Mouse (Mus musculus) stomach, embryonic 16.5 days (tissue): ENCODE data around the gene Adgrg3. TPM values are rescaled to one million over a fixed set of nuclear protein-coding genes. Genes with fewer than 3 reads are reported as not detected.

Experiments
- ATAC-seq: fragments of 200-750 bp; cut with Nextera tagmentation; 2 replicates; pipeline ENCODE4 v1.8.0; 2017; ENCODE audit warnings: moderate number of reproducible peaks, moderate TSS enrichment; ENCODE audit not compliant: insufficient read depth, low FRiP score
- H3K27ac ChIP-seq: fragments of 300-500 bp; sonication (generic); 2 replicates; pipeline ENCODE4 v1.5.1; 2014; ENCODE audit warnings: low read length
- H3K27me3 ChIP-seq: fragments of 300-500 bp; sonication (generic); 2 replicates; pipeline ENCODE4 v1.6.1; 2014; ENCODE audit warnings: low read length, control low read depth, mixed read lengths; ENCODE audit not compliant: control insufficient read depth, insufficient read depth
- H3K36me3 ChIP-seq: fragments of 300-500 bp; sonication (generic); 2 replicates; pipeline ENCODE4 v1.6.1; 2014; ENCODE audit warnings: low read length; ENCODE audit not compliant: control insufficient read depth, insufficient read depth
- H3K4me1 ChIP-seq: fragments of 300-500 bp; sonication (generic); 2 replicates; pipeline ENCODE4 v1.6.1; 2014; ENCODE audit warnings: low read length, control low read depth, mixed read lengths; ENCODE audit not compliant: control insufficient read depth, insufficient read depth
- H3K4me2 ChIP-seq: fragments of 300-500 bp; sonication (generic); 2 replicates; pipeline ENCODE4 v1.6.1; 2014; ENCODE audit warnings: low read depth, low read length, mixed read lengths
- H3K4me3 ChIP-seq: fragments of 300-500 bp; sonication (generic); replicated peaks from 2 replicates; pipeline ENCODE4 v1.5.1; 2014; ENCODE audit warnings: mild to moderate bottlenecking, low read length
- H3K9ac ChIP-seq: fragments of 300-500 bp; sonication (generic); 2 replicates; pipeline ENCODE4 v1.6.1; 2014; ENCODE audit warnings: low read length
- H3K9me3 ChIP-seq: fragments of 300-500 bp; sonication (generic); replicated peaks from 2 replicates; pipeline ENCODE4 v1.6.1; 2016; ENCODE audit warnings: low read length, control low read depth; ENCODE audit not compliant: control insufficient read depth
- WGBS: fragments of 180-500 bp; shearing (Covaris S2); extraction: QIAGEN DNeasy Blood & Tissue Kit; methylation state at CpG from one replicate; pipeline ENCODE4 v1.1.7; 2014; 5-methylcytosine and 5-hydroxymethylcytosine counted together
- polyA plus RNA-seq: library from polyadenylated mRNA; unstranded; fragments of >200 nt; fragmentation: Nextera tagmentation; extraction: Ambion mirVana; gene quantifications from 2 replicates; pipeline ENCODE4 v1.2.1, GENCODE M21; 2015

Gene Adgrg3
- polyA plus RNA-seq, 1 experiment from 2014 or later, result 3.2 TPM

- H3K4me2 ChIP-seq, result no peak overlapping the region
Measured at GRCm38 (mm10) chr8:95002089-95002655, 15.3 kb upstream of the Adgrg3 start.

GRCm38 (mm10) chr8:95012442-95012919, 5.0 kb upstream of the Adgrg3 start:
- H3K27ac ChIP-seq, result no peak overlapping the region
- no peaks in the 10 kb centered on the region for H3K36me3 ChIP-seq
- no peak overlapping the region for H3K4me3 ChIP-seq
- no peaks in the 10 kb centered on the region for H3K4me1 ChIP-seq
- H3K9me3 ChIP-seq, result no peaks in the 10 kb centered on the region
- no peak for ATAC-seq
- no peak overlapping the region for H3K4me2 ChIP-seq
- 88% methylated on average over 15 of the region's 15 CpGs for WGBS
- H3K27me3 ChIP-seq, result no peaks in the 10 kb centered on the region
- H3K9ac ChIP-seq, result no peak overlapping the region

More at GRCm38 (mm10) chr8:95002089-95002655, 15.3 kb upstream of the Adgrg3 start:
- Histone ChIP-seq H3K36me3 (no peaks in the 10 kb centered on the region), H3K27me3 (no peaks in the 10 kb centered on the region), H3K9me3 (no peaks in the 10 kb centered on the region), H3K4me3 (no peak overlapping the region), H3K4me1 (peaks cover 18% of the 10 kb centered on the region), H3K27ac (no peak overlapping the region), H3K9ac (0 out of 2 replicates have a peak overlapping the region, but pooled peaks have one; percentile 23)
- peak; percentile 11; the same call in 1 of the 2 replicates for ATAC-seq
- WGBS, result 42% methylated on average over 8 of the region's 8 CpGs

- Histone ChIP-seq H3K9ac (no peak overlapping the region), H3K4me1 (no peaks in the 10 kb centered on the region), H3K9me3 (no peaks in the 10 kb centered on the region), H3K27me3 (no peaks in the 10 kb centered on the region), H3K4me3 (no peak overlapping the region), H3K27ac (no peak overlapping the region), H3K4me2 (no peak overlapping the region), H3K36me3 (no peaks in the 10 kb centered on the region)
- 79% methylated on average over 4 of the region's 4 CpGs for WGBS
- ATAC-seq, result no peak
Measured at GRCm38 (mm10) chr8:95015866-95016265, 1.6 kb upstream of the Adgrg3 start.

GRCm38 (mm10) chr8:95016684-95017083, 808 bp upstream of the Adgrg3 start:
- Histone ChIP-seq H3K27ac (no peak overlapping the region), H3K9me3 (no peaks in the 10 kb centered on the region), H3K36me3 (no peaks in the 10 kb centered on the region), H3K4me1 (no peaks in the 10 kb centered on the region), H3K4me2 (no peak overlapping the region), H3K27me3 (no peaks in the 10 kb centered on the region), H3K9ac (no peak overlapping the region), H3K4me3 (no peak overlapping the region)
- ATAC-seq, result no peak
- 44% methylated on average over 4 of the region's 4 CpGs for WGBS

GRCm38 (mm10) chr8:95017969-95018635, 610 bp downstream of the Adgrg3 start:
- Histone ChIP-seq H3K4me2 (no peak overlapping the region), H3K27ac (no peak overlapping the region), H3K27me3 (no peaks in the 10 kb centered on the region), H3K36me3 (no peaks in the 10 kb centered on the region), H3K9me3 (no peaks in the 10 kb centered on the region), H3K9ac (no peak overlapping the region), H3K4me1 (no peaks in the 10 kb centered on the region), H3K4me3 (no peak overlapping the region)
- no peak for ATAC-seq
- WGBS, result 58% methylated on average over 9 of the region's 9 CpGs

GRCm38 (mm10) chr8:95020293-95020777, 2.8 kb downstream of the Adgrg3 start:
- Histone ChIP-seq H3K4me1 (no peaks in the 10 kb centered on the region), H3K4me3 (no peak overlapping the region), H3K9me3 (peaks cover under 1% of the 10 kb centered on the region; the same call in 1 of the 2 replicates), H3K9ac (no peak overlapping the region), H3K27ac (no peak overlapping the region; the same call in 1 of the 2 replicates), H3K27me3 (no peaks in the 10 kb centered on the region), H3K4me2 (0 out of 2 replicates have a peak overlapping the region, but pooled peaks have one; percentile 31), H3K36me3 (no peaks in the 10 kb centered on the region)
- WGBS, result 59% methylated on average over 12 of the region's 12 CpGs
- ATAC-seq, result no peak

- Histone ChIP-seq H3K27me3 (no peaks in the 10 kb centered on the region), H3K36me3 (no peaks in the 10 kb centered on the region), H3K4me3 (no peak overlapping the region), H3K9ac (no peak overlapping the region), H3K4me2 (0 out of 2 replicates have a peak overlapping the region, but pooled peaks have one; percentile 31), H3K27ac (no peak overlapping the region), H3K9me3 (peaks cover 5% of the 10 kb centered on the region; the same call in 1 of the 2 replicates), H3K4me1 (no peaks in the 10 kb centered on the region)
- WGBS, result 73% methylated on average over 10 of the region's 10 CpGs
- ATAC-seq, result no peak
Measured at GRCm38 (mm10) chr8:95020821-95021220, 3.3 kb downstream of the Adgrg3 start.

GRCm38 (mm10) chr8:95023201-95023600, 5.7 kb downstream of the Adgrg3 start:
- WGBS, result 18% methylated on average over 8 of the region's 8 CpGs
- H3K36me3 ChIP-seq, result no peaks in the 10 kb centered on the region
- peaks cover 6% of the 10 kb centered on the region; the same call in 1 of the 2 replicates for H3K9me3 ChIP-seq

GRCm38 (mm10) chr8:95024387-95024786, 6.9 kb downstream of the Adgrg3 start:
- peaks cover 6% of the 10 kb centered on the region; the same call in 1 of the 2 replicates for H3K9me3 ChIP-seq
- H3K4me3 ChIP-seq, result no peak overlapping the region
- 72% methylated on average over 4 of the region's 4 CpGs for whole genome bisulfite sequencing

More at GRCm38 (mm10) chr8:95023201-95023600, 5.7 kb downstream of the Adgrg3 start:
- no peaks in the 10 kb centered on the region for H3K27me3 ChIP-seq
- H3K4me2 ChIP-seq, result no peak overlapping the region
- ATAC-seq, result no peak
- no peaks in the 10 kb centered on the region for H3K4me1 ChIP-seq
- H3K9ac ChIP-seq, result no peak overlapping the region
- H3K4me3 ChIP-seq, result no peak overlapping the region
- no peak overlapping the region for H3K27ac ChIP-seq

More at GRCm38 (mm10) chr8:95024387-95024786, 6.9 kb downstream of the Adgrg3 start:
- no peak overlapping the region for H3K9ac ChIP-seq
- no peaks in the 10 kb centered on the region for H3K36me3 ChIP-seq
- no peaks in the 10 kb centered on the region for H3K4me1 ChIP-seq
- H3K27me3 ChIP-seq, result no peaks in the 10 kb centered on the region
- no peak overlapping the region for H3K27ac ChIP-seq
- no peak overlapping the region for H3K4me2 ChIP-seq
- no peak for ATAC-seq
